Mouse (Mus musculus) embryonic facial prominence, embryonic 11.5 days (tissue): ENCODE measurements at regions not wholly inside any gene's neighbourhood (a gene's known extent, or its start where the extent isn't known, plus 50 kb on each side); places are given as distances from the start of the nearest gene placed in this dataset.
A peak's percentile ranks its signal among the peaks of the same experiment; 100 is the strongest.
"Not testable (repeated sequence)": the region's sequence is repeated elsewhere in the genome, so short reads cannot be mapped to it uniquely, and the experiment has no call there.

Experiments
- ATAC-seq: fragments of 200-750 bp; cut with Nextera tagmentation; replicated peaks from 2 replicates; pipeline ENCODE4 v1.8.0; 2017; ENCODE audit warnings: low read depth; ENCODE audit not compliant: insufficient number of reproducible peaks, low FRiP score, low TSS enrichment
- DNase-seq: peaks from one replicate; pipeline ENCODE4 v3.0.0-alpha.2; 2015; ENCODE audit warnings: low spot score
- H3K27ac ChIP-seq: fragments of 300-500 bp; sonication (generic); replicated peaks from 2 replicates; pipeline ENCODE4 v1.5.1; 2014; ENCODE audit warnings: mild to moderate bottlenecking, low read depth, low read length, control low read depth
- H3K27me3 ChIP-seq: fragments of 300-500 bp; sonication (generic); 2 replicates; pipeline ENCODE4 v1.6.1; 2014; ENCODE audit warnings: mild to moderate bottlenecking, low read length, moderate library complexity, mixed read lengths; ENCODE audit not compliant: control insufficient read depth, insufficient read depth
- H3K36me3 ChIP-seq: fragments of 300-500 bp; sonication (generic); replicated peaks from 2 replicates; pipeline ENCODE4 v1.6.1; 2014; ENCODE audit warnings: low read depth, mild to moderate bottlenecking, low read length, moderate library complexity, mixed read lengths; ENCODE audit not compliant: control insufficient read depth, insufficient read depth
- H3K4me1 ChIP-seq: fragments of 300-500 bp; sonication (generic); 2 replicates; pipeline ENCODE4 v1.6.1; 2014; ENCODE audit warnings: low read length, mixed read lengths; ENCODE audit not compliant: control insufficient read depth, insufficient read depth
- H3K4me2 ChIP-seq: fragments of 300-500 bp; sonication (generic); 2 replicates; pipeline ENCODE4 v1.6.1; 2014; ENCODE audit warnings: low read depth, mild to moderate bottlenecking, control low read depth, low read length, moderate library complexity
- H3K4me3 ChIP-seq: fragments of 300-500 bp; sonication (generic); 2 replicates; pipeline ENCODE4 v1.5.1; 2014; ENCODE audit warnings: low read depth, low read length, control low read depth
- H3K9ac ChIP-seq: fragments of 300-500 bp; sonication (generic); replicated peaks from 2 replicates; pipeline ENCODE4 v1.6.1; 2014; ENCODE audit warnings: mild to moderate bottlenecking, control low read depth, low read length
- H3K9me3 ChIP-seq: fragments of 300-500 bp; sonication (generic); replicated peaks from 2 replicates; pipeline ENCODE4 v1.6.1; 2016; ENCODE audit warnings: mild to moderate bottlenecking, low read length, inconsistent platforms, mixed read lengths; ENCODE audit not compliant: control insufficient read depth
- whole genome bisulfite sequencing: fragments of 180-500 bp; shearing (Covaris S2); extraction: QIAGEN DNeasy Blood & Tissue Kit; methylation state at CpG from one replicate; pipeline ENCODE4 v1.1.7; 2014; 5-methylcytosine and 5-hydroxymethylcytosine counted together

- H3K27me3 ChIP-seq: no peaks in the 10 kb centered on the region
- H3K4me3 ChIP-seq: no peak overlapping the region
- ATAC-seq (no peak), DNase-seq (no peak)
- no peaks in the 10 kb centered on the region for H3K4me1 ChIP-seq
- no peak overlapping the region for H3K4me2 ChIP-seq
- 0 out of 2 replicates have a peak overlapping the region, but pooled peaks have one; percentile 9 for H3K27ac ChIP-seq
- 79% methylated on average over 10 of the region's 10 CpGs for WGBS
- H3K9ac ChIP-seq: no peak overlapping the region
- no peaks in the 10 kb centered on the region for H3K36me3 ChIP-seq
- H3K9me3 ChIP-seq: no peaks in the 10 kb centered on the region
Observed at GRCm38 (mm10) chr13:103613333-103613725, 161.1 kb downstream of the Srek1 start.

- no peak overlapping the region; the same call in 1 of the 2 replicates for H3K4me2 ChIP-seq
- no peaks in the 10 kb centered on the region for H3K27me3 ChIP-seq
- no peak overlapping the region for H3K9ac ChIP-seq
- 37% methylated on average over 11 of the region's 11 CpGs for WGBS
- ATAC-seq: peak; percentile 84
- no peaks in the 10 kb centered on the region for H3K4me1 ChIP-seq
- H3K36me3 ChIP-seq: no peaks in the 10 kb centered on the region
- H3K27ac ChIP-seq: 0 out of 2 replicates have a peak overlapping the region, but pooled peaks have one; percentile 9
- H3K9me3 ChIP-seq: no peaks in the 10 kb centered on the region
- DNase-seq: peak; percentile 63
- H3K4me3 ChIP-seq: no peak overlapping the region
Observed at GRCm38 (mm10) chr13:103612720-103613332, 161.6 kb downstream of the Srek1 start.

GRCm38 (mm10) chr13:103602302-103602701 lies 172.1 kb downstream of the Srek1 start:
- no peaks in the 10 kb centered on the region for H3K4me1 ChIP-seq
- no peaks in the 10 kb centered on the region for H3K36me3 ChIP-seq
- WGBS: 87% methylated on average over 5 of the region's 5 CpGs
- no peak overlapping the region for H3K9ac ChIP-seq
- DNase-seq: no peak
- H3K9me3 ChIP-seq: no peaks in the 10 kb centered on the region
- no peaks in the 10 kb centered on the region for H3K27me3 ChIP-seq
- no peak for ATAC-seq
- no peak overlapping the region for H3K4me3 ChIP-seq
- H3K27ac ChIP-seq: no peak overlapping the region
- no peak overlapping the region for H3K4me2 ChIP-seq

- Histone ChIP-seq H3K4me1 (no peaks in the 10 kb centered on the region), H3K4me2 (no peak overlapping the region), H3K9me3 (no peaks in the 10 kb centered on the region), H3K9ac (no peak overlapping the region), H3K27me3 (no peaks in the 10 kb centered on the region), H3K27ac (no peak overlapping the region), H3K4me3 (no peak overlapping the region), H3K36me3 (no peaks in the 10 kb centered on the region)
- 78% methylated on average over 16 of the region's 16 CpGs for WGBS
- DNase-seq: no peak
- no peak for ATAC-seq
Observed at GRCm38 (mm10) chr13:103592371-103592770, 182.0 kb downstream of the Srek1 start.

GRCm38 (mm10) chr13:103591874-103592273 lies 182.5 kb downstream of the Srek1 start:
- no peak overlapping the region for H3K4me3 ChIP-seq
- H3K36me3 ChIP-seq: no peaks in the 10 kb centered on the region
- H3K4me1 ChIP-seq: no peaks in the 10 kb centered on the region
- DNase-seq (no peak), ATAC-seq (no peak)
- H3K9me3 ChIP-seq: no peaks in the 10 kb centered on the region
- H3K4me2 ChIP-seq: no peak overlapping the region
- H3K27me3 ChIP-seq: no peaks in the 10 kb centered on the region
- 81% methylated on average over 6 of the region's 6 CpGs for WGBS
- no peak overlapping the region for H3K9ac ChIP-seq
- H3K27ac ChIP-seq: no peak overlapping the region

- not testable (repeated sequence) for H3K27me3 ChIP-seq, H3K9ac ChIP-seq, H3K4me1 ChIP-seq, DNase-seq, H3K27ac ChIP-seq, H3K4me2 ChIP-seq, H3K36me3 ChIP-seq, H3K9me3 ChIP-seq, ATAC-seq, H3K4me3 ChIP-seq
- WGBS: 70% methylated on average over 7 of the region's 7 CpGs
Observed at GRCm38 (mm10) chr13:103591381-103591780, 183.0 kb downstream of the Srek1 start.

- H3K27me3 ChIP-seq: no peaks in the 10 kb centered on the region
- H3K4me1 ChIP-seq: no peaks in the 10 kb centered on the region
- H3K9me3 ChIP-seq: no peaks in the 10 kb centered on the region
- no peak overlapping the region for H3K4me3 ChIP-seq
- ATAC-seq: no peak
- 91% methylated on average over 5 of the region's 5 CpGs for WGBS
- no peak overlapping the region for H3K9ac ChIP-seq
- H3K4me2 ChIP-seq: no peak overlapping the region
- H3K36me3 ChIP-seq: no peaks in the 10 kb centered on the region
- DNase-seq: no peak
- H3K27ac ChIP-seq: no peak overlapping the region
Observed at GRCm38 (mm10) chr13:103589646-103590045, 184.8 kb downstream of the Srek1 start.

- H3K4me3 ChIP-seq: no peak overlapping the region
- no peaks in the 10 kb centered on the region for H3K4me1 ChIP-seq
- H3K9ac ChIP-seq: no peak overlapping the region
- no peaks in the 10 kb centered on the region for H3K36me3 ChIP-seq
- WGBS: 41% methylated on average over 4 of the region's 4 CpGs
- H3K4me2 ChIP-seq: no peak overlapping the region
- H3K27me3 ChIP-seq: no peaks in the 10 kb centered on the region
- H3K9me3 ChIP-seq: no peaks in the 10 kb centered on the region
- no peak overlapping the region for H3K27ac ChIP-seq
- DNase-seq: no peak
- no peak for ATAC-seq
Observed at GRCm38 (mm10) chr13:103576856-103577255, 197.6 kb downstream of the Srek1 start.
